Mouse (Mus musculus) E14TG2a.4 (cell line): ENCODE measurements around the gene Asic4.

Experiments used
- CTCF ChIP-seq: conservative IDR thresholded peaks from 2 replicates; pipeline ENCODE4 v1.5.1; 2014; ENCODE audit warnings: low read length
- POU5F1 ChIP-seq: IDR thresholded peaks from 2 replicates; pipeline ENCODE4 v1.6.1; 2014; ENCODE audit warnings: low read length, borderline replicate concordance

GRCm38 (mm10) chr1:75445141-75445701 is 5.0 kb upstream of the Asic4 start:
- no peak for TF ChIP-seq CTCF
- no peak for TF ChIP-seq POU5F1
